Mouse (Mus musculus) spleen, adult 18-20 months (tissue): ENCODE measurements around the gene Bcl2l11.
A peak's percentile ranks its signal among the peaks of the same experiment; 100 is the strongest.

ENCODE experiments used
- DNase-seq, 2 experiments: peaks; one replicate each; pipeline ENCODE4 v3.0.0; 2022; ENCODE audit warnings: mixed read lengths in 2 of 2

Gene Bcl2l11

GRCm38 (mm10) chr2:128140183-128140582 lies 14.3 kb downstream of the Bcl2l11 start:
- DNase-seq, result no peak

GRCm38 (mm10) chr2:128143992-128144391 lies 18.2 kb downstream of the Bcl2l11 start:
- no peak for DNase-seq

GRCm38 (mm10) chr2:128145433-128145832 lies 19.6 kb downstream of the Bcl2l11 start:
- no peak for DNase-seq

GRCm38 (mm10) chr2:128149596-128149995 lies 23.8 kb downstream of the Bcl2l11 start:
- DNase-seq, result no peak

- no peak for DNase-seq
These were observed 26.4 kb downstream of the Bcl2l11 start for GRCm38 (mm10) chr2:128152211-128152610.

- peak; percentile 41 to 64 for DNase-seq
These were observed 27.2 kb downstream of the Bcl2l11 start for GRCm38 (mm10) chr2:128152845-128153550.

- no peak for DNase-seq
These were observed 27.7 kb downstream of the Bcl2l11 start for GRCm38 (mm10) chr2:128153551-128153910.

- DNase-seq, result no peak
These were observed 29.7 kb downstream of the Bcl2l11 start for GRCm38 (mm10) chr2:128155412-128156066.

GRCm38 (mm10) chr2:128156067-128156462 lies 30.2 kb downstream of the Bcl2l11 start:
- DNase-seq, result no peak

GRCm38 (mm10) chr2:128156557-128157412 lies 30.9 kb downstream of the Bcl2l11 start:
- no peak for DNase-seq

- no peak for DNase-seq
These were observed 33.0 kb downstream of the Bcl2l11 start for GRCm38 (mm10) chr2:128158734-128159410.

GRCm38 (mm10) chr2:128159619-128160125 lies 33.8 kb downstream of the Bcl2l11 start:
- no peak for DNase-seq

- DNase-seq, result no peak
These were observed 37.3 kb downstream of the Bcl2l11 start for GRCm38 (mm10) chr2:128163177-128163576.

GRCm38 (mm10) chr2:128166623-128167423 lies 41.0 kb downstream of the Bcl2l11 start:
- DNase-seq, result no peak

- no peak for DNase-seq
These were observed 42.1 kb downstream of the Bcl2l11 start for GRCm38 (mm10) chr2:128167930-128168329.

- no peak for DNase-seq
These were observed 43.6 kb downstream of the Bcl2l11 start for GRCm38 (mm10) chr2:128169486-128169885.

- DNase-seq, result no peak
These were observed 44.1 kb downstream of the Bcl2l11 start for GRCm38 (mm10) chr2:128169972-128170371.

- DNase-seq, result no peak
These were observed 44.8 kb downstream of the Bcl2l11 start for GRCm38 (mm10) chr2:128170614-128171013.

GRCm38 (mm10) chr2:128172266-128172665 lies 46.4 kb downstream of the Bcl2l11 start:
- no peak for DNase-seq

- no peak for DNase-seq
These were observed 48.3 kb downstream of the Bcl2l11 start for GRCm38 (mm10) chr2:128174176-128174575.

GRCm38 (mm10) chr2:128174604-128175342 lies 48.9 kb downstream of the Bcl2l11 start:
- no peak for DNase-seq
